Mouse (Mus musculus) neural tube, embryonic 14.5 days (tissue): ENCODE data around the gene Ext2. TPM values are rescaled to one million over a fixed set of nuclear protein-coding genes. Genes with fewer than 3 reads are reported as not detected.
A peak's percentile ranks its signal among the peaks of the same experiment; 100 is the strongest.

Experiments used
- ATAC-seq: fragments of 200-750 bp; cut with Nextera tagmentation; 2 replicates; pipeline ENCODE4 v1.8.0; 2017; ENCODE audit warnings: low read depth, mild to moderate bottlenecking, moderate TSS enrichment, moderate library complexity
- H3K27ac ChIP-seq: fragments of 300-500 bp; sonication (generic); 2 replicates; pipeline ENCODE4 v1.5.1; 2014; ENCODE audit warnings: low read depth, mild to moderate bottlenecking, control low read depth, low read length, moderate library complexity, mixed read lengths
- H3K27me3 ChIP-seq: fragments of 300-500 bp; sonication (generic); 2 replicates; pipeline ENCODE4 v1.6.1; 2014; ENCODE audit warnings: low read length; ENCODE audit not compliant: control insufficient read depth, insufficient read depth
- H3K36me3 ChIP-seq: fragments of 300-500 bp; sonication (generic); 2 replicates; pipeline ENCODE4 v1.6.1; 2014; ENCODE audit warnings: low read length, mixed read lengths; ENCODE audit not compliant: control insufficient read depth, insufficient read depth
- H3K4me1 ChIP-seq: fragments of 300-500 bp; sonication (generic); 2 replicates; pipeline ENCODE4 v1.6.1; 2014; ENCODE audit warnings: low read length; ENCODE audit not compliant: control insufficient read depth, insufficient read depth
- H3K4me2 ChIP-seq: fragments of 300-500 bp; sonication (generic); 2 replicates; pipeline ENCODE4 v1.6.1; 2014; ENCODE audit warnings: mild to moderate bottlenecking, low read depth, low read length, control low read depth
- H3K4me3 ChIP-seq: fragments of 300-500 bp; sonication (generic); 2 replicates; pipeline ENCODE4 v1.5.1; 2014; ENCODE audit warnings: low read depth, low read length, control low read depth, mixed read lengths
- H3K9ac ChIP-seq: fragments of 300-500 bp; sonication (generic); replicated peaks from 2 replicates; pipeline ENCODE4 v1.6.1; 2014; ENCODE audit warnings: low read depth, mild to moderate bottlenecking, control low read depth, low read length, mixed read lengths
- H3K9me3 ChIP-seq: fragments of 300-500 bp; sonication (generic); 2 replicates; pipeline ENCODE4 v1.6.1; 2016; ENCODE audit warnings: low read length; ENCODE audit not compliant: control insufficient read depth
- WGBS: fragments of 180-500 bp; shearing (Covaris S2); extraction: QIAGEN DNeasy Blood & Tissue Kit; methylation state at CpG from one replicate; pipeline ENCODE4 v1.1.7; 2014; 5-methylcytosine and 5-hydroxymethylcytosine counted together
- polyA plus RNA-seq: library from polyadenylated mRNA; unstranded; fragments of >200 nt; fragmentation: Nextera tagmentation; extraction: Ambion mirVana; gene quantifications from 2 replicates; pipeline ENCODE4 v1.2.1, GENCODE M21; 2014

Ext2 gene
- polyA plus RNA-seq, 1 experiment from 2014 or later = 64.9 TPM

GRCm38 (mm10) chr2:93719792-93720675 lies 102.3 kb downstream of the Ext2 start:
- Histone ChIP-seq H3K9ac (no peak overlapping the region), H3K27ac (peak overlapping the region; percentile 24; the same call in 1 of the 2 replicates), H3K4me1 (peaks cover 14% of the 10 kb centered on the region; the same call in 1 of the 2 replicates), H3K9me3 (no peaks in the 10 kb centered on the region), H3K27me3 (no peaks in the 10 kb centered on the region), H3K4me2 (no peak overlapping the region), H3K36me3 (no peaks in the 10 kb centered on the region), H3K4me3 (no peak overlapping the region)
- WGBS = 42% methylated on average over 9 of the region's 9 CpGs
- ATAC-seq = peak; percentile 71; the same call in 1 of the 2 replicates

- Histone ChIP-seq H3K4me2 (no peak overlapping the region), H3K36me3 (no peaks in the 10 kb centered on the region), H3K27ac (no peak overlapping the region), H3K27me3 (no peaks in the 10 kb centered on the region), H3K9ac (no peak overlapping the region), H3K4me3 (no peak overlapping the region), H3K4me1 (no peaks in the 10 kb centered on the region), H3K9me3 (no peaks in the 10 kb centered on the region)
- no peak for ATAC-seq
Measured at GRCm38 (mm10) chr2:93713267-93713666, 109.1 kb downstream of the Ext2 start.

- 92% methylated on average over 3 of the region's 3 CpGs for WGBS
- H3K9ac ChIP-seq = no peak overlapping the region
- no peaks in the 10 kb centered on the region for H3K27me3 ChIP-seq
- H3K4me3 ChIP-seq = no peak overlapping the region
- no peak overlapping the region for H3K4me2 ChIP-seq
- no peaks in the 10 kb centered on the region for H3K4me1 ChIP-seq
- H3K36me3 ChIP-seq = no peaks in the 10 kb centered on the region
- no peak overlapping the region for H3K27ac ChIP-seq
- ATAC-seq = no peak
- no peaks in the 10 kb centered on the region for H3K9me3 ChIP-seq
Measured at GRCm38 (mm10) chr2:93711460-93711859, 110.9 kb downstream of the Ext2 start.

GRCm38 (mm10) chr2:93709696-93710095 lies 112.7 kb downstream of the Ext2 start:
- Histone ChIP-seq H3K4me3 (no peak overlapping the region), H3K4me2 (no peak overlapping the region), H3K36me3 (no peaks in the 10 kb centered on the region), H3K27ac (no peak overlapping the region), H3K9ac (no peak overlapping the region), H3K27me3 (no peaks in the 10 kb centered on the region), H3K4me1 (no peaks in the 10 kb centered on the region), H3K9me3 (no peaks in the 10 kb centered on the region)
- ATAC-seq = no peak
- 85% methylated on average over 3 of the region's 3 CpGs for whole genome bisulfite sequencing

- WGBS = 96% methylated on average over 6 of the region's 6 CpGs
- ATAC-seq = no peak
Measured at GRCm38 (mm10) chr2:93709241-93709640, 113.1 kb downstream of the Ext2 start.

GRCm38 (mm10) chr2:93706825-93707224 lies 115.5 kb downstream of the Ext2 start:
- no peak overlapping the region for H3K27ac ChIP-seq
- H3K4me1 ChIP-seq = no peaks in the 10 kb centered on the region
- H3K36me3 ChIP-seq = no peaks in the 10 kb centered on the region
- no peak for ATAC-seq
- H3K27me3 ChIP-seq = no peaks in the 10 kb centered on the region
- no peak overlapping the region for H3K4me2 ChIP-seq
- H3K9ac ChIP-seq = no peak overlapping the region
- H3K4me3 ChIP-seq = no peak overlapping the region
- H3K9me3 ChIP-seq = no peaks in the 10 kb centered on the region
- WGBS = 80% methylated on average over 3 of the region's 3 CpGs

More at GRCm38 (mm10) chr2:93709241-93709640, 113.1 kb downstream of the Ext2 start:
- no peaks in the 10 kb centered on the region for H3K4me1 ChIP-seq
- H3K4me3 ChIP-seq = no peak overlapping the region
- H3K27ac ChIP-seq = no peak overlapping the region
- H3K36me3 ChIP-seq = no peaks in the 10 kb centered on the region
- H3K9ac ChIP-seq = no peak overlapping the region
- H3K4me2 ChIP-seq = no peak overlapping the region
- no peaks in the 10 kb centered on the region for H3K27me3 ChIP-seq
- H3K9me3 ChIP-seq = no peaks in the 10 kb centered on the region

- H3K36me3 ChIP-seq = no peaks in the 10 kb centered on the region
- 91% methylated on average over 2 of the region's 2 CpGs for WGBS
- no peak overlapping the region for H3K27ac ChIP-seq
- H3K4me1 ChIP-seq = no peaks in the 10 kb centered on the region
- no peak overlapping the region for H3K4me3 ChIP-seq
- no peak overlapping the region for H3K9ac ChIP-seq
- H3K4me2 ChIP-seq = no peak overlapping the region
- no peaks in the 10 kb centered on the region for H3K27me3 ChIP-seq
- no peaks in the 10 kb centered on the region for H3K9me3 ChIP-seq
- no peak for ATAC-seq
Measured at GRCm38 (mm10) chr2:93706407-93706806, 116.0 kb downstream of the Ext2 start.

GRCm38 (mm10) chr2:93704195-93704594 lies 118.2 kb downstream of the Ext2 start:
- Histone ChIP-seq H3K4me3 (no peak overlapping the region), H3K27ac (no peak overlapping the region), H3K27me3 (no peaks in the 10 kb centered on the region), H3K36me3 (no peaks in the 10 kb centered on the region), H3K9me3 (no peaks in the 10 kb centered on the region), H3K4me2 (no peak overlapping the region), H3K4me1 (no peaks in the 10 kb centered on the region), H3K9ac (no peak overlapping the region)
- 89% methylated on average over 4 of the region's 4 CpGs for WGBS
- ATAC-seq = no peak
